Mouse (Mus musculus): ENCODE measurements around the gene Rasa4. TPM values are rescaled to one million over a fixed set of nuclear protein-coding genes. Genes with fewer than 3 reads are reported as not detected.
A peak's percentile ranks its signal among the peaks of the same experiment; 100 is the strongest.
"Not testable (repeated sequence)": the region's sequence is repeated elsewhere in the genome, so short reads cannot be mapped to it uniquely, and the experiment has no call there.

The Rasa4 gene
- polyA plus RNA-seq, 1 experiment from 2014 or later: 2.1 TPM

- H3K27me3 ChIP-seq: peaks cover 36% of the 10 kb centered on the region
- WGBS (ENCODE audit: insufficient replicate concordance): 22% methylated on average over 14 of the region's 14 CpGs
- H3K9me3 ChIP-seq (replicated peaks): no peaks in the 10 kb centered on the region
- no peak overlapping the region for H3K4me3 ChIP-seq (replicated peaks)
- ATAC-seq (ENCODE audit: insufficient read depth): no peak
- H3K9ac ChIP-seq: no peak overlapping the region
- no peak overlapping the region for H3K4me2 ChIP-seq
- H3K27ac ChIP-seq (replicated peaks): no peak overlapping the region
- H3K36me3 ChIP-seq (replicated peaks): no peaks in the 10 kb centered on the region
- peaks cover 20% of the 10 kb centered on the region for H3K4me1 ChIP-seq (replicated peaks)
Observed at GRCm38 (mm10) chr5:136088821-136089575, 5.3 kb downstream of the Rasa4 start.

- no peaks in the 10 kb centered on the region for H3K36me3 ChIP-seq (replicated peaks)
- no peak overlapping the region for H3K9ac ChIP-seq
- no peak overlapping the region for H3K27ac ChIP-seq (replicated peaks)
- H3K4me1 ChIP-seq (replicated peaks): peaks cover 7% of the 10 kb centered on the region
- H3K4me3 ChIP-seq (replicated peaks): no peak overlapping the region
- WGBS (ENCODE audit: insufficient replicate concordance): 40% methylated on average over 5 of the region's 5 CpGs
- peaks cover 12% of the 10 kb centered on the region; the same call in 1 of the 2 replicates for H3K27me3 ChIP-seq
- H3K9me3 ChIP-seq (replicated peaks): no peaks in the 10 kb centered on the region
- no peak overlapping the region for H3K4me2 ChIP-seq
- no peak for ATAC-seq (ENCODE audit: insufficient read depth)
Observed at GRCm38 (mm10) chr5:136091927-136092326, 8.2 kb downstream of the Rasa4 start.

- 25% methylated on average over 8 of the region's 8 CpGs for WGBS (ENCODE audit: insufficient replicate concordance)
- H3K27ac ChIP-seq (replicated peaks): no peak overlapping the region
- no peaks in the 10 kb centered on the region for H3K9me3 ChIP-seq (replicated peaks)
- no peaks in the 10 kb centered on the region for H3K36me3 ChIP-seq (replicated peaks)
- H3K4me1 ChIP-seq (replicated peaks): no peaks in the 10 kb centered on the region
- no peak for ATAC-seq (ENCODE audit: insufficient read depth)
- no peak overlapping the region for H3K9ac ChIP-seq
- H3K4me3 ChIP-seq (replicated peaks): no peak overlapping the region
- H3K4me2 ChIP-seq: no peak overlapping the region
- H3K27me3 ChIP-seq: 0 out of 2 replicates have a peak, but pooled peaks cover 4% of the 10 kb centered on the region
Observed at GRCm38 (mm10) chr5:136094249-136095010, 10.7 kb downstream of the Rasa4 start.

GRCm38 (mm10) chr5:136095089-136095488, 11.4 kb downstream of the Rasa4 start:
- H3K4me3 ChIP-seq (replicated peaks): no peak overlapping the region
- H3K27ac ChIP-seq (replicated peaks): no peak overlapping the region
- H3K27me3 ChIP-seq: 0 out of 2 replicates have a peak, but pooled peaks cover 4% of the 10 kb centered on the region
- no peak overlapping the region for H3K4me2 ChIP-seq
- no peaks in the 10 kb centered on the region for H3K36me3 ChIP-seq (replicated peaks)
- 48% methylated on average over 7 of the region's 7 CpGs for WGBS (ENCODE audit: insufficient replicate concordance)
- H3K4me1 ChIP-seq (replicated peaks): no peaks in the 10 kb centered on the region
- H3K9ac ChIP-seq: no peak overlapping the region
- no peaks in the 10 kb centered on the region for H3K9me3 ChIP-seq (replicated peaks)
- ATAC-seq (ENCODE audit: insufficient read depth): no peak

- no peaks in the 10 kb centered on the region for H3K36me3 ChIP-seq (replicated peaks)
- no peak for ATAC-seq (ENCODE audit: insufficient read depth)
- WGBS (ENCODE audit: insufficient replicate concordance): 72% methylated on average over 10 of the region's 10 CpGs
- H3K4me3 ChIP-seq (replicated peaks): no peak overlapping the region
- H3K4me2 ChIP-seq: no peak overlapping the region
- H3K27ac ChIP-seq (replicated peaks): no peak overlapping the region
- peaks cover 5% of the 10 kb centered on the region; the same call in 1 of the 2 replicates for H3K27me3 ChIP-seq
- H3K4me1 ChIP-seq (replicated peaks): peaks cover 10% of the 10 kb centered on the region
- H3K9ac ChIP-seq: no peak overlapping the region
- H3K9me3 ChIP-seq (replicated peaks): no peaks in the 10 kb centered on the region
Observed at GRCm38 (mm10) chr5:136098536-136098935, 14.8 kb downstream of the Rasa4 start.

GRCm38 (mm10) chr5:136102099-136102820, 18.5 kb downstream of the Rasa4 start:
- H3K36me3 ChIP-seq (replicated peaks): no peaks in the 10 kb centered on the region
- ATAC-seq (ENCODE audit: insufficient read depth): peak; percentile 60; the same call in 1 of the 2 replicates
- peak overlapping the region; percentile 37; the same call in 1 of the 2 replicates for H3K9ac ChIP-seq
- H3K4me2 ChIP-seq: peak overlapping the region; percentile 73
- no peak overlapping the region for H3K27ac ChIP-seq (replicated peaks)
- 0 out of 2 replicates have a peak, but pooled peaks cover 4% of the 10 kb centered on the region for H3K9me3 ChIP-seq (replicated peaks)
- H3K4me3 ChIP-seq (replicated peaks): peak overlapping the region; percentile 38
- peaks cover 5% of the 10 kb centered on the region; the same call in 1 of the 2 replicates for H3K27me3 ChIP-seq
- WGBS (ENCODE audit: insufficient replicate concordance): 5% methylated on average over 41 of the region's 41 CpGs
- H3K4me1 ChIP-seq (replicated peaks): peaks cover 10% of the 10 kb centered on the region

GRCm38 (mm10) chr5:136104511-136104910, 20.8 kb downstream of the Rasa4 start:
- Histone ChIP-seq H3K27me3 (peaks cover 5% of the 10 kb centered on the region; the same call in 1 of the 2 replicates), H3K4me1 (replicated peaks) (peaks cover 15% of the 10 kb centered on the region), H3K9me3 (replicated peaks) (0 out of 2 replicates have a peak, but pooled peaks cover 4% of the 10 kb centered on the region), H3K36me3 (replicated peaks) (no peaks in the 10 kb centered on the region), H3K9ac (no peak overlapping the region), H3K27ac (replicated peaks) (no peak overlapping the region), H3K4me2 (no peak overlapping the region), H3K4me3 (replicated peaks) (no peak overlapping the region)
- 69% methylated on average over 5 of the region's 5 CpGs for WGBS (ENCODE audit: insufficient replicate concordance)
- ATAC-seq (ENCODE audit: insufficient read depth): no peak

GRCm38 (mm10) chr5:136108486-136108885, 24.8 kb downstream of the Rasa4 start:
- WGBS (ENCODE audit: insufficient replicate concordance): 23% methylated on average over 2 of the region's 2 CpGs
- no peak overlapping the region for H3K4me2 ChIP-seq
- no peak overlapping the region for H3K27ac ChIP-seq (replicated peaks)
- no peak for ATAC-seq (ENCODE audit: insufficient read depth)
- no peaks in the 10 kb centered on the region for H3K36me3 ChIP-seq (replicated peaks)
- H3K4me1 ChIP-seq (replicated peaks): 0 out of 2 replicates have a peak, but pooled peaks cover 5% of the 10 kb centered on the region
- H3K27me3 ChIP-seq: no peaks in the 10 kb centered on the region
- H3K9ac ChIP-seq: no peak overlapping the region
- 0 out of 2 replicates have a peak, but pooled peaks cover 4% of the 10 kb centered on the region for H3K9me3 ChIP-seq (replicated peaks)
- H3K4me3 ChIP-seq (replicated peaks): no peak overlapping the region

- 0 out of 2 replicates have a peak, but pooled peaks cover 5% of the 10 kb centered on the region for H3K4me1 ChIP-seq (replicated peaks)
- H3K9ac ChIP-seq: no peak overlapping the region
- 0 out of 2 replicates have a peak, but pooled peaks cover 4% of the 10 kb centered on the region for H3K9me3 ChIP-seq (replicated peaks)
- no peak overlapping the region for H3K4me3 ChIP-seq (replicated peaks)
- WGBS (ENCODE audit: insufficient replicate concordance): 44% methylated on average over 3 of the region's 3 CpGs
- no peak overlapping the region for H3K27ac ChIP-seq (replicated peaks)
- no peak for ATAC-seq (ENCODE audit: insufficient read depth)
- H3K36me3 ChIP-seq (replicated peaks): no peaks in the 10 kb centered on the region
- H3K4me2 ChIP-seq: no peak overlapping the region
- H3K27me3 ChIP-seq: no peaks in the 10 kb centered on the region
Observed at GRCm38 (mm10) chr5:136109042-136109441, 25.3 kb downstream of the Rasa4 start.

- 41% methylated on average over 4 of the region's 4 CpGs for WGBS (ENCODE audit: insufficient replicate concordance)
- not testable (repeated sequence) for H3K4me2 ChIP-seq; H3K9me3 ChIP-seq (replicated peaks); H3K27ac ChIP-seq (replicated peaks); H3K27me3 ChIP-seq; H3K36me3 ChIP-seq (replicated peaks); H3K4me3 ChIP-seq (replicated peaks); H3K9ac ChIP-seq; ATAC-seq (ENCODE audit: insufficient read depth)
- H3K4me1 ChIP-seq (replicated peaks): peaks cover 32% of the 10 kb centered on the region
Observed at GRCm38 (mm10) chr5:136113546-136113945, 29.8 kb downstream of the Rasa4 start.
